In genomic region chr9:68689351-68689750, GRCm38 (mm10) we compare ENCODE assay signal across 9 mouse cellular contexts. TPM values are rescaled to one million over a fixed set of nuclear protein-coding genes. Genes with fewer than 3 reads are reported as not detected.
DNase-seq lines count a peak whose midpoint lies in the region; ATAC-seq and TF ChIP-seq lines count a peak whose summit lies in the region.
"Had no signal": no experiment of that assay in that cellular context is flagged by ENCODE, and none has a peak within 500 bp of the region (broad histone marks: within the 10 kb centered on the region; RNA-seq: fewer than 3 reads in every experiment).

No protein-coding gene starts in this region.

- no peaks in the 10 kb centered on the region; the same call in 1 of the 2 replicates for H3K4me1 ChIP-seq in heart, postnatal 0 days (ENCODE audit: control insufficient read depth, insufficient read depth)
- peaks cover 31% of the 10 kb centered on the region for H3K4me1 ChIP-seq in heart, embryonic 10.5 days
- peaks cover 12% of the 10 kb centered on the region for H3K4me1 ChIP-seq in midbrain, postnatal 0 days (ENCODE audit: insufficient read depth, low read length)
- H3K4me1 ChIP-seq: liver, embryonic 15.5 days had no signal

- no peaks in the 10 kb centered on the region for H3K36me3 ChIP-seq in heart, postnatal 0 days (replicated peaks; ENCODE audit: control insufficient read depth, insufficient read depth, low read length)
- H3K36me3 ChIP-seq in heart, embryonic 10.5 days, result no peaks in the 10 kb centered on the region
- H3K36me3 ChIP-seq in midbrain, postnatal 0 days (ENCODE audit: insufficient read depth, low read length), result no peaks in the 10 kb centered on the region
- H3K36me3 ChIP-seq: liver, embryonic 15.5 days had no signal

- ATAC-seq in heart, postnatal 0 days (ENCODE audit: insufficient read depth, low read depth), result no peak
- ATAC-seq in midbrain, postnatal 0 days (ENCODE audit: low FRiP score), result no peak

- H3K4me3 ChIP-seq in heart, postnatal 0 days (ENCODE audit: low read depth, low read length), result no peak overlapping the region
- H3K4me3 ChIP-seq in heart, embryonic 10.5 days, result no peak overlapping the region
- no peak overlapping the region for H3K4me3 ChIP-seq in midbrain, postnatal 0 days (ENCODE audit: low read depth, low read length)
- H3K4me3 ChIP-seq: liver, embryonic 15.5 days had no signal

- H3K4me2 ChIP-seq in heart, postnatal 0 days (ENCODE audit: low read depth, low read length), result no peak overlapping the region
- no peak overlapping the region for H3K4me2 ChIP-seq in midbrain, postnatal 0 days (ENCODE audit: low read depth, low read length, poor library complexity, severe bottlenecking)
- H3K4me2 ChIP-seq: liver, embryonic 15.5 days had no signal

- DNase-seq in heart, postnatal 0 days (ENCODE audit: low spot score), result peak; percentile 49
- no peak for DNase-seq in heart, embryonic 10.5 days (ENCODE audit: low spot score)
- DNase-seq in 416B (ENCODE audit: low read depth), result peak; percentile 59
- DNase-seq in NIH3T3 (ENCODE audit: low read depth), result peak; percentile 69
- peak; percentile 56 for DNase-seq in embryo, embryonic 9.5 days (ENCODE audit: extremely low spot score)
- DNase-seq in kidney, postnatal 4 days, result peak; percentile 18 to 53
- peak; percentile 81 for DNase-seq in midbrain, postnatal 0 days (ENCODE audit: low spot score)
- DNase-seq in urinary bladder, postnatal 10 days (ENCODE audit: low spot score), result no peak

- no peaks in the 10 kb centered on the region for H3K27me3 ChIP-seq in heart, postnatal 0 days (ENCODE audit: control insufficient read depth, insufficient read depth, low read length)
- peaks cover 18% of the 10 kb centered on the region for H3K27me3 ChIP-seq in heart, embryonic 10.5 days (ENCODE audit: insufficient read depth, poor library complexity, severe bottlenecking)
- no peaks in the 10 kb centered on the region for H3K27me3 ChIP-seq in midbrain, postnatal 0 days (ENCODE audit: insufficient read depth, low read length)
- H3K27me3 ChIP-seq: liver, embryonic 15.5 days had no signal

- H3K9me3 ChIP-seq in heart, postnatal 0 days (replicated peaks; ENCODE audit: control insufficient read depth, low read length), result no peaks in the 10 kb centered on the region
- no peaks in the 10 kb centered on the region for H3K9me3 ChIP-seq in heart, embryonic 10.5 days
- H3K9me3 ChIP-seq in midbrain, postnatal 0 days (ENCODE audit: low read length), result no peaks in the 10 kb centered on the region
- H3K9me3 ChIP-seq: liver, embryonic 15.5 days had no signal

- no peak overlapping the region for H3K27ac ChIP-seq in heart, postnatal 0 days (ENCODE audit: low read depth)
- H3K27ac ChIP-seq in heart, embryonic 10.5 days, result no peak overlapping the region
- H3K27ac ChIP-seq in midbrain, postnatal 0 days (ENCODE audit: low read depth, low read length), result no peak overlapping the region
- H3K27ac ChIP-seq: liver, embryonic 15.5 days had no signal

- TF ChIP-seq CTCF in heart, postnatal 0 days (IDR thresholded peaks at IDR 0.05; ENCODE audit: low read depth), result peak; percentile 77
- peak; percentile 87 for TF ChIP-seq CTCF in midbrain, postnatal 0 days (IDR thresholded peaks at IDR 0.05)

- no peak overlapping the region for H3K9ac ChIP-seq in heart, postnatal 0 days (replicated peaks; ENCODE audit: low read depth, low read length)
- H3K9ac ChIP-seq in midbrain, postnatal 0 days (replicated peaks; ENCODE audit: low read length, poor library complexity, severe bottlenecking), result no peak overlapping the region
- H3K9ac ChIP-seq: liver, embryonic 15.5 days had no signal

- 39% methylated on average over 4 of the region's 4 CpGs for WGBS in heart, postnatal 0 days
- 46% methylated on average over 4 of the region's 4 CpGs for WGBS in heart, embryonic 10.5 days
- 29% methylated on average over 4 of the region's 4 CpGs for whole genome bisulfite sequencing in midbrain, postnatal 0 days

- TF ChIP-seq EP300 in heart, postnatal 0 days (IDR thresholded peaks at IDR 0.05; ENCODE audit: low read depth), result no peak

RNA-seq across cellular contexts. Expression of gene Rora, which starts 35.8 kb away (rescaled TPM):
- total RNA-seq in heart, postnatal 0 days (2014; rRNA removed; ENCODE audit: low replicate concordance), result 6.2 and 7.9 TPM in 2 replicates
- 9.8 and 11.3 TPM in 2 replicates for polyA plus RNA-seq in heart, postnatal 0 days (2015; fragmentation: Nextera tagmentation; extraction: Ambion mirVana)
- polyA plus RNA-seq in heart, embryonic 10.5 days (2016; fragmentation: Nextera tagmentation; extraction: Ambion mirVana), result 5.0 and 5.1 TPM in 2 replicates
- 28.2 and 30.1 TPM in 2 replicates for total RNA-seq in midbrain, postnatal 0 days (2014; rRNA removed)
- polyA plus RNA-seq in midbrain, postnatal 0 days (2015; fragmentation: Nextera tagmentation; extraction: Ambion mirVana), result 45.9 and 49.6 TPM in 2 replicates

Comparison
In these comparisons a context has a peak if more than half of its experiments do, and no peak if none do; other contexts are left out.
1. DNase-seq: peak in heart, postnatal 0 days (single experiment), 416B (single experiment), NIH3T3 (single experiment), embryo, embryonic 9.5 days (single experiment), kidney, postnatal 4 days (2 of 2) and midbrain, postnatal 0 days (single experiment); none in heart, embryonic 10.5 days (single experiment) and urinary bladder, postnatal 10 days (single experiment).